Mouse (Mus musculus): Measurements from ENCODE around the gene Tmem246.
"Not testable (repeated sequence)": the region's sequence is repeated elsewhere in the genome, so short reads cannot be mapped to it uniquely, and the experiment has no call there.

Gene Tmem246

DNA sequence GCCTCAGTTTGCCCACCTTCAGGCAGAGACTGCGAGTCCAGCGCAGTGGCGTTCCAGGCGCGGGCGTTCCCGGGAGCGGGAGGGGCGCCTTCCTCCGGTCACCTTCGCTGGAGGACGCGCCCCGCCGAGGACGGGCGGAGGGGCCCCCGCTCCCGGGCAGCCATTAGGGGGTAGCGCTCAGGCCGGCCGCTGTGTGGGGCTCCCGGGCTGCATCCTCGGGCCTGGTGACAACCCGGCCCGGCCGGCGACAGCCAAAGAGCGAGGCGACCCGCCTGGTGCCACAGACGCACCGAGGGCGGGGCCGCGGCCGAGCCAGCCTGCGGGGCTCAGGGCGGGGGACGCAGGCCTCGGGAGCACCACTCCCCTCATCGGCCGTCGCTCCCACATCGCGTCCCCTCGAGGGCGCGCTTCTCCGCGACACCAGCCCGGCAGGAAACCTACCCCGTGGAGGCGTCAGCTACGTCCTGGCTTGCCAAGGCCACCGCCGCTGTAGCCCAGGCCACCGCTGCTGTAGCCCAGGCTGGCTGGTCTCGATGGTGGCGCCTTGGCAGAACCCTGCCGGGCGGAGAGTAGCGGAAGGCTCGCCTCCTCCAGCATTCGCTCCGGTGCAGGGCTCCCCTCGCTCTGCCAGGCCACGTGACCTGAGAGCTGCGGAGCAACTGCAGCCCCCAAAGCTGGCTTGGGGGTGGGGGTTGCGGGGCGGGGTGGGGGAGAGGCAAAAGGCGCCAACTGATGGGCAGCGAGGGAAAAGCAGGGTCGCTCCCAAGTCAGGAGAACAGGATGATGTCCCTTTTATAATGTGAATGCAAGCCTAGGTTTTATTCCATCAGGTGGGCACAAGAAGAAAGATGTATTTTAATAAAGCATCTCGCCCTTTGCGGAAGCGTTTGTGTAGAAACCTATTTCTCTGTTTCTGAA lies at the start of gene Tmem246:
TSS of gene Tmem246 (minus strand) at position 694 of the 918 bp plus-strand sequence.
- H3K27me3 ChIP-seq (ENCODE audit: control insufficient read depth, insufficient read depth, low read length, poor library complexity, severe bottlenecking) = no peaks in the 10 kb centered on the region
- no peaks in the 10 kb centered on the region for H3K36me3 ChIP-seq (ENCODE audit: control insufficient read depth, insufficient read depth, low read length, poor library complexity, severe bottlenecking)
- no peak for DNase-seq (ENCODE audit: low read depth, low spot score)

DNA sequence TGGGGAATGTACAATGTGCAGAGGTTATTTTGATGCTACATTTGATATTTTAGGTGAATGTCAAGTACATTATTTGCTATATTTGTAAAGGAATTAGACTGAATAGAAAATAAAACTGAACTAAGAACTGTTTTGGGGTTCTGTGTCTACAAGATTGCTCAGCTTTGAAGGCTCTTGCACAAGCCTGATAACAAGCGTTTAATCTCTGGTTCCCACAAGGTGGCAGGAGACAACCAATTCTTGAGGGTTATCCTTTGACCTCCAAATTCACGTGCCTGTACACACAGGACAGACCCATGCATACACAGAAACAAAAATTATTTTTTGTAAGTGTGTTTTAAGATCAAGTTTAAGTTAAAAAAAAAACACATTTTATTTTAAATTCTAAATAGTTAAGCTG lies 42.2 kb upstream of the Tmem246 start:
- Histone ChIP-seq H3K27me3 (ENCODE audit: control insufficient read depth, insufficient read depth, low read length, poor library complexity, severe bottlenecking) (no peaks in the 10 kb centered on the region), H3K36me3 (ENCODE audit: control insufficient read depth, insufficient read depth, low read length, poor library complexity, severe bottlenecking) (peaks cover 14% of the 10 kb centered on the region)
- DNase-seq (ENCODE audit: low read depth, low spot score) = no peak

DNA sequence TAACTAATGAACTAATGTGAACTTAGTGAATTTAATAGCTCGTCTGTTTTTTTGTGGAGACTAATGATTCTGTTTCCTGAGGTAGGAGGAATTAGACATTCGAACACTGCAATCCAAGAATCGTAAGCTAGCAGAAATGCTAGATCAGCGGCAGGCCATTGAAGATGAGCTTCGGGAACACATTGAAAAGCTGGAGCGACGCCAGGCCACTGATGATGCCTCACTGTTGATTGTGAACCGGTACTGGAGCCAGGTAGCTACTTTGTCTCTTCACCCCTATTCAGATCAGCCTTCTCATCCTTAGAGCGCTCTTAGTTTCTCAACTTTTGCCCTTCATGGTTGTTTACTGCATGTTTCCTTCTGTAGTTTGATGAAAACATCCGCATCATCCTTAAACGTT lies 40.1 kb upstream of the Tmem246 start:
- Histone ChIP-seq H3K27me3 (ENCODE audit: control insufficient read depth, insufficient read depth, low read length, poor library complexity, severe bottlenecking) (no peaks in the 10 kb centered on the region), H3K36me3 (ENCODE audit: control insufficient read depth, insufficient read depth, low read length, poor library complexity, severe bottlenecking) (peaks cover 6% of the 10 kb centered on the region)
- DNase-seq (ENCODE audit: low read depth, low spot score) = no peak

DNA sequence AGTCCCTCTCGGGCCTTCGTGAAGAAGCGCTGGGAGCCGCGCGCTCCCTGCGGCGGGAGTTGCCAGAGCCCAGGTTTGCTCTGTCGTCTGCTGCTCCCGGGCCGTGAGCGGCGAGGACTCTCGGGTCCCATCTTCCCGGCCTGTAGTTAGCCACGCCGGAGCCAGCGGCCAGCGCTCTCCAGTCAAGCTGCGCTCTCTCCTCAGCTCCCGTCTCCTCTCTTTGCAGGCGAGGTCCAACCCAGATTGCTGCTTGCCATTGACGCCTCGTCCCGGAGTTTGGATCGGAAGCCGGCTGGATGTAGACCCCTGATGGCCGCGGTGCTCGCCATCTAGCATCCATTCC lies 34.4 kb upstream of the Tmem246 start:
- DNase-seq (ENCODE audit: low read depth, low spot score) = no peak
- Histone ChIP-seq H3K36me3 (ENCODE audit: control insufficient read depth, insufficient read depth, low read length, poor library complexity, severe bottlenecking) (no peaks in the 10 kb centered on the region; the same call in 1 of the 2 replicates), H3K27me3 (ENCODE audit: control insufficient read depth, insufficient read depth, low read length, poor library complexity, severe bottlenecking) (no peaks in the 10 kb centered on the region)

DNA sequence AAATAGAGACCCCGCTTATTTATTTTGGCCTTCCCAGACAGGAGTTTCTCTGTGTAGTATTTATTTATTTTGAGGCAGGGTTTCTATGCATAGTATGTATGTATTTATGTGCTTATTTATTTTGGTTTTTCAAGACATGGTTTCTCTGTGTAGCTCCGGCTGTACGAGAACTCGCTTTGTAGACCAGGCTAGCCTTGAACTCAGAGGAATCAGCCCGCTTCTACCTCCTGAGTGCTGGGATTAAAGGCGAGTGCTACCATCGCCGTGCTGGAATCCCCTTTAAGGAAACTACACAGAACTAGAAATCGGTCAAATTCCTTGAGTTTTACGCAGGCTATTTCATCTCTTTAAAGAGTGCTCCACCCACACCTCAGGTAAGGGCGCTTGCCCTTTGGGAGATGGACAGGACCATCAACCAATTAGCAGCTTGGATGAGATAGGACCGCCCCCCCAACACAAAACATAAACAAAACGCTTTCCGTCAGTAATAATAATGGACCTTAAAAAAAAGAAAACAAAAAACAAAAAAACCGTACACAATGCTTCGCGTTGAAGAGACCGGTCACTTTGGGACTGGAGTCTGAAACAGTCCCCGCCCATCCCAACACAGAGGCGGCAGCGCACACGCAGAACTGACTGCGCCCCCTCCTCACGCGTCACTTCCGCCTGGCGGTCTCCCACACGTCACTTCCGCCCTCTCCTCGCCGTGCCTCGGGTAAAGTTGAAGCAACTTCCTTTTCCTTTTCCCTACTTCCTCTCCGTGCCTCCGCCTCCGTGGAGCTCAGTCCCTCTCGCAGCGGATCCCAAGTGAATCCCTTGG lies 33.9 kb upstream of the Tmem246 start, which contains the start of gene Rnf20:
TSS of gene Rnf20 (plus strand) at position 688 of the 820 bp plus-strand sequence.
- no peaks in the 10 kb centered on the region; the same call in 1 of the 2 replicates for H3K36me3 ChIP-seq (ENCODE audit: control insufficient read depth, insufficient read depth, low read length, poor library complexity, severe bottlenecking)
- peak; percentile 97 for DNase-seq (ENCODE audit: low read depth, low spot score)

DNA sequence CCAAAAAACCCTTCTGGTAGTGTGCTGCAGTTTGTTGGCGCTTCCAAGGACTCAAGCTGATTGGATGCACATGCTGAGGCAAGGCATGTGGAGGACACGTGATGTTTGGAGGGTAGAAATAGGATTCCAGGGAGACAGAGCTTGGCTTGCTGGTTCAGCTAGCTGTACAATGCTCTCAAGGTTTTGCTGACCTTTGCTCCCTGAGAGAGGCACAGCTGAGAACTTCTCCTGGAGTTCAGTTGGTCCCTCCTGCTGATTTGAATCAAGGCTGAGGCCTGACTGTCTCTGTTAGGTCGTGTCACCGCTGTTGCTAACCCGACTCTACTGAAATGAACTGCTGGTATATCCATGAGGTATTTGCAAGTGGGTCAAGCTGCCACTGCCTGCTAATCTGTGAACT lies 31.3 kb upstream of the Tmem246 start:
- no peaks in the 10 kb centered on the region; the same call in 1 of the 2 replicates for H3K27me3 ChIP-seq (ENCODE audit: control insufficient read depth, insufficient read depth, low read length, poor library complexity, severe bottlenecking)
- no peaks in the 10 kb centered on the region for H3K36me3 ChIP-seq (ENCODE audit: control insufficient read depth, insufficient read depth, low read length, poor library complexity, severe bottlenecking)
- DNase-seq (ENCODE audit: low read depth, low spot score) = no peak

More for the DNA sequence above, 33.9 kb upstream of the Tmem246 start, which contains the start of gene Rnf20:
- no peaks in the 10 kb centered on the region; the same call in 1 of the 2 replicates for H3K27me3 ChIP-seq (ENCODE audit: control insufficient read depth, insufficient read depth, low read length, poor library complexity, severe bottlenecking)

DNA sequence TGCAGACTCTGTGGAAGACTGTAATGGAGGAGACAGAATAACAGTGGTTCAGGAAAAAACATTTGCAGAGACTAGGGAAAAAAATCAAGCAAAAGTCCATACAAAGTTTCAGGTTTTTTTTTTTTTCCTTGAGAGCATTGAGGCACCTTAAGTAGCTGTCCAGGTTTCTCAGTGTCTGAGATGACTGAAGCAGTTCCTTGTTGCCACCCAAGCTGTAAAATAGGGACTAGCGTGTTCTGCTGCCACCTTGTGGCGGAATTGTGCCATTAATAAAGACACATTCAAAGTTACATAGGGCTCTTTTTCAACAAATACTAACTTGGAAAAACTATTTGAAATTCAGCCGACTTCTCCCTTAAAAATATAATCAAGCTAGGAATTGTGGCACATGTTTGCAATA lies 29.3 kb upstream of the Tmem246 start:
- no peaks in the 10 kb centered on the region for H3K36me3 ChIP-seq (ENCODE audit: control insufficient read depth, insufficient read depth, low read length, poor library complexity, severe bottlenecking)
- peak; percentile 87 for DNase-seq (ENCODE audit: low read depth, low spot score)
- no peaks in the 10 kb centered on the region; the same call in 1 of the 2 replicates for H3K27me3 ChIP-seq (ENCODE audit: control insufficient read depth, insufficient read depth, low read length, poor library complexity, severe bottlenecking)

DNA sequence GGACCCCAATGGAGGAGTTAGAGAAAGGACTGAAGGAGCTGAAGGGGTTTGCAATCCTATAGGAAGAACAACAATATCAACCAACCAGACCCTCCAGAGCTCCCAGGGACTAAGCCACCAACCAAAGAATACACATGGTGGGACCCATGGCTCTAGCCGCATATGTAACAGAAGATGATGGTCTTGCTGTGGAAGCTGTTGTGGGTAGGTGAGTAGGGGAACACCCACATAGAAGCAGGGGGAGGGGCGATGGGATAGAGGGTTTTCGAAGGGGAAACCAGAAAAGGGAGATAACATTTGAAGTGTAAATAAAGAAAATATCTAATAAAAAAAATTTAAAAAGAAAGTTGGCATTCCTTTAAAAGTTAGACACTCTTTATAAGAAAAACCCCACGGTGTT lies 27.3 kb upstream of the Tmem246 start:
- not testable (repeated sequence) for DNase-seq (ENCODE audit: low read depth, low spot score); H3K36me3 ChIP-seq (ENCODE audit: control insufficient read depth, insufficient read depth, low read length, poor library complexity, severe bottlenecking)

DNA sequence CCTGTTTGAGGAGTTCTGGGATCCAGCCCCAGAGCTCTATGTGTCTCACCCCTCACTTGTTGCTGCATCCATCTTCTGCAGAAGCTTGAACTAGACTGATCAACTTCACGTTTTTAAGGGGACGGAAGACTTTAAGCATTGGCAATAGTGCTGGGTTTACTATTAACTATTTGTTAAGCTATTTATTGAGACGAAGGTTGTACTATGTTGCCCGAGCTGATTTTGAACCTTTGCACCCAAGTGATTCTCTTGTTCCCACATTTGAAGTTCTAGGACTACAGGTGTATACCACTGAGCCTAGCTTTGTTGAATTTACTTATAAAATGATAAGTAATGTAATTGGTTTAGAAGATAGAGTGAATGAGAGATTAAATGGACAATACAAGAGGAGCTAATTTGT lies 26.2 kb upstream of the Tmem246 start:
- no peaks in the 10 kb centered on the region; the same call in 1 of the 2 replicates for H3K27me3 ChIP-seq (ENCODE audit: control insufficient read depth, insufficient read depth, low read length, poor library complexity, severe bottlenecking)
- no peak for DNase-seq (ENCODE audit: low read depth, low spot score)
- H3K36me3 ChIP-seq (ENCODE audit: control insufficient read depth, insufficient read depth, low read length, poor library complexity, severe bottlenecking) = no peaks in the 10 kb centered on the region

More for the DNA sequence above, 27.3 kb upstream of the Tmem246 start:
- H3K27me3 ChIP-seq (ENCODE audit: control insufficient read depth, insufficient read depth, low read length, poor library complexity, severe bottlenecking) = not testable (repeated sequence)

DNA sequence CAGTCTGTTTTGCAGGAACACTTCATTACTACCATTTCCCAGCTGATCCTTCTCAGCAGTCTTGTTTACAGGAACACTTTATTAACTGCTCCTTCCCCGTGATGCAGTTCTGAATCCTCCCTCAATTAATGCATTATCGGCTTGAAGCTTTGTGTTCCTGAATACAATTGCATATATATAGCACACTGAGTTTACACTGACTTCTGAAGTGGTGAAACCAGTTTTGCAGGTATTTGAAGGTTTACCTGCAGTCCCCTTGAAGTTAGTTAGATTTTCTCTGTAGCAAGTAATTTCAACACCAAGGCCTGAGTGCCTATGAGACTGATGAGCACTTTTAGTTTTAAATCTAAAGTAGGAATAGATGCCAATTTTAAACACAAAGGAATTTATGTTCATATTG lies 24.6 kb upstream of the Tmem246 start:
- Histone ChIP-seq H3K36me3 (ENCODE audit: control insufficient read depth, insufficient read depth, low read length, poor library complexity, severe bottlenecking) (no peaks in the 10 kb centered on the region), H3K27me3 (ENCODE audit: control insufficient read depth, insufficient read depth, low read length, poor library complexity, severe bottlenecking) (no peaks in the 10 kb centered on the region; the same call in 1 of the 2 replicates)
- no peak for DNase-seq (ENCODE audit: low read depth, low spot score)

DNA sequence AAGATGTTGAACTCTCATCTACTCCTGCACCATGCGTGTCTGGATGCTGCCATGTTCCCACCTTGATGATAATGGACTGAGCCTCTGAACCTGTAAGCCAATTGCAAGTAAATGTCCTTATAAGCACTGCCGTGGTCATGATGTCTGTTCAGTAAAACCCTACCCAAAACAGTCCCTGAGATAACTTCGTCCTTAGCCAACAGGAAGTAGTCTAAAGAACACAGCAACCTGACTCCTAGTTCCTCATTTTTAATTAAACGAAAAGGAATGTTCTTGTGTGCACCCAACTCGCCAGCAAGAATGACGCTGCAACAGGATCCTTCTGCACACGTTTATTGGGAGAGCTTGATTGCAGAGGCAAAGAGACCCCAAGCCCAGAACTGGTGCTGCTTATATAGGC lies 22.2 kb upstream of the Tmem246 start:
- not testable (repeated sequence) for H3K36me3 ChIP-seq (ENCODE audit: control insufficient read depth, insufficient read depth, low read length, poor library complexity, severe bottlenecking); DNase-seq (ENCODE audit: low read depth, low spot score); H3K27me3 ChIP-seq (ENCODE audit: control insufficient read depth, insufficient read depth, low read length, poor library complexity, severe bottlenecking)

DNA sequence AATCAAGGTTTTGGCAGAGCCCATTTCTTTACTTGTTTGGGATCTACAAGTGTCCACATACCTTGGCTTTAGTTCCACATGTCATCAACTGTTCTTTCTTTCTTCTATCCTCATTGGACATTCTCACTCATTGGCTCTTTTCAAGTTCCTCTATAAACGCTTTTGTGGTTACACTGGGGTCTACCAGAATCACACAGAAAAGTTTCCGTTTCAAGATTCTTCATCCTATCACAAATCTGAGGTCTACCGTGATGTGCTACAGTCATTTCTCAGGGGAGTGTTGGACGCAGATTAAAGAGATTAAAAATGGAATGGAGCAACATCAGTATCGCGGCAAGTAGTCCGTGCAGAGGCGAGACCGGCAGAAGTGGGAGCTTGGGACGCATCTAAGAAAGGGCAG lies 19.2 kb upstream of the Tmem246 start:
- Histone ChIP-seq H3K27me3 (ENCODE audit: control insufficient read depth, insufficient read depth, low read length, poor library complexity, severe bottlenecking) (no peaks in the 10 kb centered on the region), H3K36me3 (ENCODE audit: control insufficient read depth, insufficient read depth, low read length, poor library complexity, severe bottlenecking) (no peaks in the 10 kb centered on the region)
- no peak for DNase-seq (ENCODE audit: low read depth, low spot score)

DNA sequence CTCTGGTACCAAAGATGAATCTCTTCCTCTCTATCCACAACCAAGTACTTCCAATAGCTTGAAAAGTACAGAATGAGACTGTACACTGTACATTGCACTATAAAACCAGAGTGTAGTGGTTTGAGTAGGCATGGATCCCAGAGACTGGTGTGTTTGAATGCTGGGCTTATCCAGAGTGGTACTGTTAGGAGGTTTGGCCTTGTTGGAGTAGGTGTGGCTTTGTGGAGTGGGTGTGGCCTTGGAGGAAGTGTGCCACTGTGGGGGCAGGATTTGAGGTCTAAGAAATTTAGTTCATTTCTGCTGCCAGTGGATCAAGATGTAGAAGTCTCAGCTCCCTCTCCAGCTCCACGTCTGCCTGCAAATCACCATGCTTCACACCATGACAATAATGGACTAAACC lies 7.8 kb upstream of the Tmem246 start:
- DNase-seq (ENCODE audit: low read depth, low spot score) = no peak
- H3K36me3 ChIP-seq (ENCODE audit: control insufficient read depth, insufficient read depth, low read length, poor library complexity, severe bottlenecking) = no peaks in the 10 kb centered on the region
- H3K27me3 ChIP-seq (ENCODE audit: control insufficient read depth, insufficient read depth, low read length, poor library complexity, severe bottlenecking) = no peaks in the 10 kb centered on the region

DNA sequence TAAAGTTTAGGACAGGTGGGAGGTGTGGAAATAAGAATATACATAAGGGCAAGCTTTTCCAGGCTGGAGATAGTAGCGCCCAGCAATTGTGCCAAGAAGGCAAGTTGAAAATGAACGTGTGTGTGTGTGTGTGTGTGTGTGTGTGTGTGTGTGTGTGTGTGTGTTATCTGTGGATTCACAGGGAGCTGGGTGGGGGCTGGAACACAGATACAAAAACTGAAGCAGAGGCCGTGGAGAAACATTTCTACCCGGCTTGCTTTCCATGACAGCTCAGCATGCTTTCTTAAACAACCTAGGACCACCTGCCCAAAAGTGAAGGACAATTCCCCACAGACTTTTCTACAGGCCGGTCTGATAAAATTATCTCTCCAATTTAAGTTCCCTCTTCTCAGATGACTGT lies 6.9 kb upstream of the Tmem246 start:
- no peak for DNase-seq (ENCODE audit: low read depth, low spot score)
- H3K36me3 ChIP-seq (ENCODE audit: control insufficient read depth, insufficient read depth, low read length, poor library complexity, severe bottlenecking) = no peaks in the 10 kb centered on the region
- no peaks in the 10 kb centered on the region for H3K27me3 ChIP-seq (ENCODE audit: control insufficient read depth, insufficient read depth, low read length, poor library complexity, severe bottlenecking)

DNA sequence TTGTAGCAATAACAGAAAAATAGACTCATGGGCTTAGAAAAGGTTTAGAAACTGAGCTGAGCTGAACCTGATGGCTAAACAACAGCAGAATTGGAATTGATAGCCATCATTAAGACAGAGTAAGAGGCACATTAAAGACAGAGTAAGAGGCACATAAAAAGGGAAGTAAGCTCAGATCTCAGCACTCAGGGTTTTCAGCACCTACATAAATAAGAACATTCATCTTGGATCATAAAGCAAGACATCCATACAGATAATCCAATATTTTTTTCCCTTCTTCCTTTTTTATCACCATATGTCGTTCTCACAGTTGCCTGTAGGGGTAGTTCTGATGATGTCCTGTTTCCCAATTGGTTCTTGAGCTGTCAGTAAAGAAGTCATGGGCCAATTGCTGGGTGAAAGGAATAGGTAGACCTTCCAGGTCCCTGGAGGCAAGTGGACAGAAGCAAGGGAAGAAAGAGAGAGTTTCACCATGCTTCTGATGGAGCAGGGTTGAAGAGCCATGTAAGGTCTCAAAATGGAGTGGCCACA lies 6.4 kb upstream of the Tmem246 start:
- DNase-seq (ENCODE audit: low read depth, low spot score) = no peak
- Histone ChIP-seq H3K27me3 (ENCODE audit: control insufficient read depth, insufficient read depth, low read length, poor library complexity, severe bottlenecking) (no peaks in the 10 kb centered on the region), H3K36me3 (ENCODE audit: control insufficient read depth, insufficient read depth, low read length, poor library complexity, severe bottlenecking) (no peaks in the 10 kb centered on the region)
